Mouse (Mus musculus): ENCODE results near the gene Ctbp2. TPM values are rescaled to one million over a fixed set of nuclear protein-coding genes. Genes with fewer than 3 reads are reported as not detected.

Gene Ctbp2
- polyA plus RNA-seq, 2 experiments: 7.3 to 8.4 TPM

DNA sequence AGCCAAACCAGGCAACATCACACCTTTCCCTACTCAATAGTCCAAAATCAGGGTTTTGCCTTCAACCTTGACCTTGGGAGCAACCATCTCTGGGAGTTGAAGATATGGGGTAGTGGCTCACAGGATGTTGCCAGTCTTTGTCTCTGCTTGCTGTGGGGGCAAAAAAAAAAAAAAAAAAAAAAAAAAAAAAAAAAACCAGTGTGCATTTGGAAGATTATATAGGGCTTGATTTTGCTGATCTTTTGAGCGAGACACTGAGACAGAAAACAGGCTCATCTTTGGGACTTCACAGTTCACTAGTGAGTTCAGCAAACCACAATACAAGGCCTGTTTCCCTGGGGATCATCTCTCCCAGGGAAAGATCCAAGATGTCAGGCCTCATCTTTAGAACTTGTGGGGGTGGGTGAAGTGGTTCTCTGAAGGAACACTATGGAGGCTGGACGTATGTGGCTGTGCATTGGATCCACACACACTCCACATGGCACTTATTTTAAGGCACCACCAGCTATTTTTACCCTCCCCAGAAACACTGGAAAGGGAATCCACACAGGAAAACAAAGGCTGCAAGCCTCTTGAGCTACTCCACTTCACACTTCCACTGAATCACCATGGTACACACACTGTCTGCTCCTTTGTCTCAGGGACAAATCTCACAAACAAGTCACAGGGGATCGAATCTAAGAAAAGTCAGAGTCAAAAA, 84.4 kb downstream of the Ctbp2 start:
- Histone ChIP-seq H3K4me3 (ENCODE audit: insufficient read depth in 1 of 2, low read depth in 2 of 2, low read length in 2 of 2) (no peak overlapping the region), H3K4me2 (ENCODE audit: low read depth) (no peak overlapping the region), H3K9me3 (ENCODE audit: control insufficient read depth, low read length) (no peaks in the 10 kb centered on the region), H3K27ac (no peak overlapping the region), H3K27me3 (ENCODE audit: control insufficient read depth, insufficient read depth, low read length) (no peaks in the 10 kb centered on the region), H3K36me3 (replicated peaks; ENCODE audit: control insufficient read depth, insufficient read depth, low read depth) (no peaks in the 10 kb centered on the region), H3K9ac (replicated peaks) (no peak overlapping the region), H3K4me1 (replicated peaks; ENCODE audit: control insufficient read depth in 2 of 2, insufficient read depth in 2 of 2, low read length in 1 of 2) (peaks cover 0 to 3% of the 10 kb centered on the region in 2 experiments; a peak in 1 of 4 replicates)
- 50% methylated on average over 3 of the region's 3 CpGs for WGBS (ENCODE audit: insufficient replicate concordance)
- no peak for ATAC-seq (ENCODE audit: insufficient read depth)
- no peak for TF ChIP-seq CTCF (IDR thresholded peaks at IDR 0.05; ENCODE audit: low read depth)
- TF ChIP-seq EP300 (IDR thresholded peaks at IDR 0.05; ENCODE audit: low read depth): no peak
- DNase-seq (ENCODE audit: low read depth in 3 of 3, low spot score in 3 of 3): no peak

DNA sequence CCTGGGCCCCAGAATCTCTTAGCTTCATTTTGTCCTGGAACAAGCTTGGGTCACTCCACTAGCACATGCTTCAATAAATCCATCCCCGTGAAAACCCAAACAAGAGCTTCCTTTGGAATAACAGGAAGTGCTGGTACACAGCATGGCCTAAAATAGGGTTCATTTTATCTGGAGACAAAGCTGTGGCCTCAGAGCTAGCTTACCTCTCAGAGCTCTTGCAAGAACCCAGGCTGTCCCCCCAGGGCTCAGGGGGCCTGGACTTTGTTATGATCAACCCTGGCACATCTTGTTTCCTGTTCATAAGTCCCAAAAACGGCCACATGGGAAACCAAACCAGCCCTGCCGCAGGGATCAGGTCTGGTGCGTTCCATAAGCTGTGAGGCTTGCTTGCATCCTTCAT, 86.5 kb downstream of the Ctbp2 start:
- Histone ChIP-seq H3K9me3 (ENCODE audit: control insufficient read depth, low read length) (no peaks in the 10 kb centered on the region), H3K4me2 (ENCODE audit: low read depth) (no peak overlapping the region), H3K36me3 (replicated peaks; ENCODE audit: control insufficient read depth, insufficient read depth, low read depth) (no peaks in the 10 kb centered on the region), H3K27ac (no peak overlapping the region), H3K9ac (replicated peaks) (no peak overlapping the region), H3K27me3 (ENCODE audit: control insufficient read depth, insufficient read depth, low read length) (no peaks in the 10 kb centered on the region), H3K4me1 (replicated peaks; ENCODE audit: control insufficient read depth in 2 of 2, insufficient read depth in 2 of 2, low read length in 1 of 2) (peaks cover 0 to 3% of the 10 kb centered on the region in 2 experiments; a peak in 1 of 4 replicates), H3K4me3 (ENCODE audit: insufficient read depth in 1 of 2, low read depth in 2 of 2, low read length in 2 of 2) (no peak overlapping the region)
- 68% methylated on average over 4 of the region's 4 CpGs for WGBS (ENCODE audit: insufficient replicate concordance)
- TF ChIP-seq EP300 (IDR thresholded peaks at IDR 0.05; ENCODE audit: low read depth) (no peak), CTCF (IDR thresholded peaks at IDR 0.05; ENCODE audit: low read depth) (no peak)
- ATAC-seq (ENCODE audit: insufficient read depth): no peak
- DNase-seq (ENCODE audit: low read depth in 3 of 3, low spot score in 3 of 3): no peak

DNA sequence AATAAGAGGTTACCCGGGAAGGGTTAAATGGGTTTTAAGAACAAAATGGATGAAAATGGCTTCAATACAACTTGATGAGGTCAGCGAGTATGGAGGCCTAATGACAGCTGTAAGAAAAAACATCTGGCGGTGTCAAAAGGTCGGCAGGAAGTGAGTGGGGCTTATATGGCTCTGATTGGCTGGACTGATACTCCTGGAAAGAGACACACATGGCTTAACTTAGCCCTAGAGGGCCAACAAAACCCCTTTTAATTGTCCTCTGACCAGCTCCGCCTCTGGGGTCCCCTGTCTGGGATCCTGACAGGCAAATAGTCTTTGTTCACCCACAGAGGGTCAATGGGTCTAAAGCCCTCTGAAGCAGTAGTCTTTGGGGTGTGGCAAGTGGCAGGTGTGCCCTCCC, 86.9 kb downstream of the Ctbp2 start:
- Histone ChIP-seq H3K4me3 (ENCODE audit: insufficient read depth in 1 of 2, low read depth in 2 of 2, low read length in 2 of 2) (no peak overlapping the region), H3K36me3 (replicated peaks; ENCODE audit: control insufficient read depth, insufficient read depth, low read depth) (no peaks in the 10 kb centered on the region), H3K9me3 (ENCODE audit: control insufficient read depth, low read length) (no peaks in the 10 kb centered on the region), H3K4me2 (ENCODE audit: low read depth) (no peak overlapping the region), H3K27ac (no peak overlapping the region), H3K27me3 (ENCODE audit: control insufficient read depth, insufficient read depth, low read length) (no peaks in the 10 kb centered on the region), H3K4me1 (replicated peaks; ENCODE audit: control insufficient read depth in 2 of 2, insufficient read depth in 2 of 2, low read length in 1 of 2) (peaks cover 0 to 3% of the 10 kb centered on the region in 2 experiments; a peak in 1 of 4 replicates), H3K9ac (replicated peaks) (no peak overlapping the region)
- DNase-seq (ENCODE audit: low read depth in 3 of 3, low spot score in 3 of 3): no peak
- WGBS (ENCODE audit: insufficient replicate concordance): 54% methylated on average over 5 of the region's 5 CpGs
- ATAC-seq (ENCODE audit: insufficient read depth): no peak
- TF ChIP-seq EP300 (IDR thresholded peaks at IDR 0.05; ENCODE audit: low read depth) (no peak), CTCF (IDR thresholded peaks at IDR 0.05; ENCODE audit: low read depth) (no peak)

DNA sequence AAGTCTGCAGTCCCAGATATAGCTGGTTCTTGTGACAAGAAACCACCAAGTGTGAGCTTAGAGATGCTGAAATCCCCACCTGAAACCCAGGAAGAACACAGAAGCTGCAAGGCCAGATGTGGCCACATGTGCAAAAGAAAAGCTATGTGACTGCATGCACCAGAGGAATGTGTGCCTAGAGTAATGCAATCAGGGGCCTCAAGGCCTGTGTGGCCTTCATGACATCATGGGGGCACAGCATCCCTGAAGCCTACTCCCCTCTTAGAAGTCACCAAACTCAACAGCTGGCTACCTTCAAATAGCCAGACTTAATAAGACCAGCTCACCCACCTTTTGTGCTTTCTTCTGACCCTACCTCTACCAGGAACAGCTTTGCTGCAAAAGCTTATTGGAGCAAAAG, 88.3 kb downstream of the Ctbp2 start:
- Histone ChIP-seq H3K9ac (replicated peaks) (no peak overlapping the region), H3K4me3 (ENCODE audit: insufficient read depth in 1 of 2, low read depth in 2 of 2, low read length in 2 of 2) (no peak overlapping the region), H3K27ac (no peak overlapping the region), H3K4me2 (ENCODE audit: low read depth) (no peak overlapping the region), H3K27me3 (ENCODE audit: control insufficient read depth, insufficient read depth, low read length) (no peaks in the 10 kb centered on the region), H3K9me3 (ENCODE audit: control insufficient read depth, low read length) (no peaks in the 10 kb centered on the region), H3K36me3 (replicated peaks; ENCODE audit: control insufficient read depth, insufficient read depth, low read depth) (no peaks in the 10 kb centered on the region), H3K4me1 (replicated peaks; ENCODE audit: control insufficient read depth in 2 of 2, insufficient read depth in 2 of 2, low read length in 1 of 2) (no peaks in the 10 kb centered on the region; a peak in 1 of 4 replicates)
- DNase-seq (ENCODE audit: low read depth in 3 of 3, low spot score in 3 of 3): no peak
- no peak for ATAC-seq (ENCODE audit: insufficient read depth)
- TF ChIP-seq CTCF (IDR thresholded peaks at IDR 0.05; ENCODE audit: low read depth): no peak
- TF ChIP-seq EP300 (IDR thresholded peaks at IDR 0.05; ENCODE audit: low read depth): no peak

GRCm38 (mm10) chr7:133032589-133033203, 91.5 kb downstream of the Ctbp2 start:
- no peak overlapping the region for H3K27ac ChIP-seq
- H3K9ac ChIP-seq (replicated peaks): no peak overlapping the region
- DNase-seq (ENCODE audit: low read depth in 3 of 3, low spot score in 3 of 3) (peak in 2 of 3 experiments; percentile 17), ATAC-seq (ENCODE audit: insufficient read depth) (no peak)
- WGBS (ENCODE audit: insufficient replicate concordance): 51% methylated on average over 9 of the region's 9 CpGs
- H3K9me3 ChIP-seq (ENCODE audit: control insufficient read depth, low read length): no peaks in the 10 kb centered on the region
- H3K4me2 ChIP-seq (ENCODE audit: low read depth): no peak overlapping the region
- no peaks in the 10 kb centered on the region for H3K27me3 ChIP-seq (ENCODE audit: control insufficient read depth, insufficient read depth, low read length)
- no peak overlapping the region for H3K4me3 ChIP-seq (ENCODE audit: insufficient read depth in 1 of 2, low read depth in 2 of 2, low read length in 2 of 2)
- no peak for TF ChIP-seq EP300 (IDR thresholded peaks at IDR 0.05; ENCODE audit: low read depth)
- TF ChIP-seq CTCF (IDR thresholded peaks at IDR 0.05; ENCODE audit: low read depth): peak; percentile 82
- peaks cover 0 to 7% of the 10 kb centered on the region in 2 experiments; a peak in 1 of 4 replicates for H3K4me1 ChIP-seq (replicated peaks; ENCODE audit: control insufficient read depth in 2 of 2, insufficient read depth in 2 of 2, low read length in 1 of 2)
- H3K36me3 ChIP-seq (replicated peaks; ENCODE audit: control insufficient read depth, insufficient read depth, low read depth): no peaks in the 10 kb centered on the region
